Mouse (Mus musculus): ENCODE measurements around the gene Ccdc177. TPM values are rescaled to one million over a fixed set of nuclear protein-coding genes. Genes with fewer than 3 reads are reported as not detected.
A peak's percentile ranks its signal among the peaks of the same experiment; 100 is the strongest.

Ccdc177 gene
- polyA plus RNA-seq, 1 experiment from 2014 or later = 0.06 TPM

DNA sequence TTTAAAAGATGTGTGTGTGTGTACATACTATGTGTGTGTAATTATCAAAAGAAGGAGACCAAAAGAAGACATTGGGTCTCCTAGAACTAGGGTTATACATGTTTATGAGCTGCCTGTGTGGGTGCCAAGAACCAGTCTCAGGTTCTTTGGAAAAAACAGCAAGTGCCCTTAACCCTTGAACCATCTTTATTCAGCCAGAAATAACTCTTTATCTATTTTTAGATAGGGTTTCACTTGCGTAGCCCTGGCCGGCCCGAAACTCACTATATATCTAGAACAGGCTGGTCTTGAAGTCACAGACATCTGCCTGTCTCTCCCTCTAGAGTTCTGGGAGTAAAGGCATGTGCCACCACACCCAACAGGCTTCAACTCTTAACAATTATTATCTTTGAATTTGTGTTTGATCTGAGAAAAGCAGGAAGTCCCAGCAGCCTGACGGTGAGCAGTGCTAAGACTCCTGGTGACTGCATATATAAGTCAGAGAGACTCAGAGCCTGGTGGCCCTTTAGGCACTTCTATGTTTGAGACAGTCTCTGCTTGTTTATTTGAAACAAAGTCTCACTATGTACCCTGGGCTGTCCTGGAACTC lies 15.7 kb upstream of the Ccdc177 start:
- H3K4me2 ChIP-seq (ENCODE audit: low read depth, low read length) = no peak overlapping the region
- H3K27me3 ChIP-seq (ENCODE audit: control insufficient read depth, insufficient read depth, low read depth, low read length) = no peaks in the 10 kb centered on the region
- WGBS = 59% methylated on average over 4 of the region's 4 CpGs
- H3K9ac ChIP-seq (ENCODE audit: low read length) = no peak overlapping the region
- H3K27ac ChIP-seq (ENCODE audit: low read length) = no peak overlapping the region
- H3K9me3 ChIP-seq (ENCODE audit: control insufficient read depth, low read length) = no peaks in the 10 kb centered on the region
- no peak for ATAC-seq (ENCODE audit: low read depth)
- H3K36me3 ChIP-seq (ENCODE audit: control insufficient read depth, insufficient read depth, low read length) = no peaks in the 10 kb centered on the region
- no peak overlapping the region for H3K4me3 ChIP-seq (ENCODE audit: low read length)
- H3K4me1 ChIP-seq (replicated peaks; ENCODE audit: control insufficient read depth, insufficient read depth, low read length) = no peaks in the 10 kb centered on the region

DNA sequence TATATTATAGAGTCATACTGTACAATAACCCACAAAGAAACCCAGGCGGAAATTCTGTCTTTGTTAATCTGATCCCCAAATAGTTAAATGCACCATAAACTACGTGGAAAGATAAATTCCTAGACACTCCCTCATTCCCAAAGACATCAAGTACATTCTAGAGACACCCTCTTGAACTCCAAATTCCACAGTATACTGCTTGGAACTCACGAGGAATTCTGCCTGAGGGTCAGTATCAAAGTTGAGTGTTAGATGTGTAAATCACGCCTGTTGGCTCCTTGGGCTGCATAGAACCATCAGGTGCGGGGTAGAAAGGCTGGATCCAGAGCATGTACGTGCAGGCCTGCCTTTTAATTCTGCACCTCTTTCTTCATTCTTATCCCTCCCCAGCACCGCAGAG lies 14.3 kb upstream of the Ccdc177 start:
- H3K27ac ChIP-seq (ENCODE audit: low read length) = 0 out of 2 replicates have a peak overlapping the region, but pooled peaks have one; percentile 8
- no peaks in the 10 kb centered on the region for H3K36me3 ChIP-seq (ENCODE audit: control insufficient read depth, insufficient read depth, low read length)
- H3K4me3 ChIP-seq (ENCODE audit: low read length) = no peak overlapping the region
- no peak for ATAC-seq (ENCODE audit: low read depth)
- H3K4me2 ChIP-seq (ENCODE audit: low read depth, low read length) = no peak overlapping the region
- WGBS = 38% methylated on average over 7 of the region's 7 CpGs
- no peaks in the 10 kb centered on the region for H3K27me3 ChIP-seq (ENCODE audit: control insufficient read depth, insufficient read depth, low read depth, low read length)
- no peaks in the 10 kb centered on the region for H3K9me3 ChIP-seq (ENCODE audit: control insufficient read depth, low read length)
- no peaks in the 10 kb centered on the region for H3K4me1 ChIP-seq (replicated peaks; ENCODE audit: control insufficient read depth, insufficient read depth, low read length)
- no peak overlapping the region for H3K9ac ChIP-seq (ENCODE audit: low read length)

DNA sequence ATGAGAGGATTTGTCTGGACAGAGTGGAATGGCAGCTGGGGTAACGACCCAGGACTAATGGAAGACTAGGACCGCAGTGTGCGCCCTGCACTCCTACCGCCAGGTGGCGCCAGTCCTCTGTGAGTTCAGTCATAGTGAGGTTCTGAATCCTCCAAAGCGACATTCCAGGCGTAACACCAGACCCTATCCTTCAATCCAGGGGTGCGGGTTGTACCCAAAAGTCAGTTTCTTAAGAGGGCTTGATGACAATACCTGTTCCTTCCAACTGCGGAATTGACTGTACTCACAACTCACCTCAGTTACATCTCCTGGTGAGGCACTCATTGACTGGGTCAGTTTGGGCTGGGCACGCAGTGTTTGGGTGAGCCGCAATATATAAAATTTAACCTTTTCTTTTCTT lies 9.2 kb upstream of the Ccdc177 start:
- Histone ChIP-seq H3K9ac (ENCODE audit: low read length) (no peak overlapping the region), H3K9me3 (ENCODE audit: control insufficient read depth, low read length) (no peaks in the 10 kb centered on the region), H3K4me3 (ENCODE audit: low read length) (no peak overlapping the region), H3K27me3 (ENCODE audit: control insufficient read depth, insufficient read depth, low read depth, low read length) (no peaks in the 10 kb centered on the region), H3K4me1 (replicated peaks; ENCODE audit: control insufficient read depth, insufficient read depth, low read length) (no peaks in the 10 kb centered on the region), H3K36me3 (ENCODE audit: control insufficient read depth, insufficient read depth, low read length) (no peaks in the 10 kb centered on the region), H3K4me2 (ENCODE audit: low read depth, low read length) (no peak overlapping the region; the same call in 1 of the 2 replicates), H3K27ac (ENCODE audit: low read length) (no peak overlapping the region)
- WGBS = 17% methylated on average over 11 of the region's 11 CpGs
- peak; percentile 94 for ATAC-seq (ENCODE audit: low read depth)

DNA sequence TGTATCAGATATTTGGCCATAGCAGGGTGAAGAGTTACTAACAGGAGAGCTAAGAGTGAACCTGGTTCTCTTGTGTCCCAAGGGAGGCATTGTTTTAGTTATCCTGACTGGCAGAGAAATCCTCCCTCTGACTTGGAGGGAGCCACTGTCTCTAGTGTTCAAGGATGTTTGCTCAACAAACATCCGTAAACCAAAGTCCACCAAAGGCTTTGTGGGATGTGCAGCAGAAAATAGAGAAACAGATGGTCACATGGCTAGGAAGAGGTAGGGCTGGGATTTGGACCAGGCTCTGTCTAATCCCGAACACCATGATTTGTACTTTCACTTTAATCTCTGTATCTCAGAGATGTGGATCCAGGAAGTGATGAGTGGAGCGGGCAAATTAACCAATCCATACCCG lies 3.6 kb upstream of the Ccdc177 start:
- no peak for ATAC-seq (ENCODE audit: low read depth)
- no peak overlapping the region for H3K4me3 ChIP-seq (ENCODE audit: low read length)
- WGBS = 46% methylated on average over 4 of the region's 4 CpGs
- H3K36me3 ChIP-seq (ENCODE audit: control insufficient read depth, insufficient read depth, low read length) = no peaks in the 10 kb centered on the region
- no peak overlapping the region for H3K4me2 ChIP-seq (ENCODE audit: low read depth, low read length)
- H3K27ac ChIP-seq (ENCODE audit: low read length) = no peak overlapping the region
- no peaks in the 10 kb centered on the region for H3K9me3 ChIP-seq (ENCODE audit: control insufficient read depth, low read length)
- no peak overlapping the region for H3K9ac ChIP-seq (ENCODE audit: low read length)
- H3K4me1 ChIP-seq (replicated peaks; ENCODE audit: control insufficient read depth, insufficient read depth, low read length) = peaks cover 2% of the 10 kb centered on the region
- peaks cover 28% of the 10 kb centered on the region for H3K27me3 ChIP-seq (ENCODE audit: control insufficient read depth, insufficient read depth, low read depth, low read length)

DNA sequence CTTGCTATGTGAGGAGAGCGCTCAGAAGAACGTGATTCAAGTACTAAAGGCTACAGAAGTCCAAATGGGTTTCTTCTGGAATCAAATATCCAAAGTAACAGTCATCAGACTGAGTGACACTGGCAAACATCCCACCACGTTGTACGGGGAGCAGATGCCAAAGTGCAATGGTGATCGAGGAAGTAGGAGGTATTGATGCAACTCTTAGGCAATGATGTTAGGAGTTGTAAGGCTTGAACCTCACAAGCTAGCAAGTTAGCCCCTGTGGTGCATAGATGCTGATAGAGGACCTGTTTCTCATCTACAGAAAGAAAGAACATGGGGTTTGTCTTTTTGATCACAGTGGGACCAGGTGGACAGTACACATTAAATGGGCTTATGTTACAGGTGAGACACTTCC lies 2.5 kb upstream of the Ccdc177 start:
- WGBS = 69% methylated on average over 5 of the region's 5 CpGs
- H3K27me3 ChIP-seq (ENCODE audit: control insufficient read depth, insufficient read depth, low read depth, low read length) = peaks cover 40% of the 10 kb centered on the region

DNA sequence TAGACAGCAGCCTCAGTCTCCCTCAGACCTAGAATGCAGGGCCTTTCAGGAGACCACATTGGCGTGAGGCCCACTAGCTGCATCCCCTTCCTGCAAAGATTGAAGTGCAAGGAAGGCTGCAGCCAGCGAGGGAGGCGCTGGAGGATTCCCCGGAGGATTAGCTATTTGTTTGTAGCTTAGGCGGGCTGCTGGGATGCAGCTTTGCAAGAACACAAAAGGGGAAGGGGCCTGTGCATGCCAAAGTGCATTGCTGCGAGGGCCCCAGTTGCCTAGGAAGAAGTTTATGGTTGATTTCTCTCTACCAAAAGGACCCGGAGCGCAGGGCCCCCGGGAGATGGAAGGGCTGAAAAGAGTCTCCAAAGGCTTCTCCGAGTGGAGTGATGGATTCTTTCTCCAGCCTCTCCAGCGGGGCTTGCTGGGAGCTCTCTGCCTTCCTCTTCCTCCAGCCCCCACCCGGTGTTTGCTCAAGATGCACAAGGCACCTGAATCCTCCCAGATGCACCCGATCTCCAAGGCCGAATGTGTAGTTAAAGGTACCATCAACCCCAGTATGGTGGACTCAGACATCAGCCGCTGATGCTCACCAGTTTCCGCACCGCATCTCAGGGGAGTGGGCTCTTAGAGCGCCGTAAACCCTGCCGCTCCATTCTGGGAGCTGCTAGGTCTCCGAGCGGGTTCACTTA lies 633 bp downstream of the Ccdc177 start:
- 3% methylated on average over 22 of the region's 22 CpGs for WGBS
- peak overlapping the region; percentile 55 for H3K4me2 ChIP-seq (ENCODE audit: low read depth, low read length)
- H3K4me3 ChIP-seq (ENCODE audit: low read length) = peak overlapping the region; percentile 43
- H3K9me3 ChIP-seq (ENCODE audit: control insufficient read depth, low read length) = no peaks in the 10 kb centered on the region
- no peak for ATAC-seq (ENCODE audit: low read depth)
- H3K36me3 ChIP-seq (ENCODE audit: control insufficient read depth, insufficient read depth, low read length) = no peaks in the 10 kb centered on the region
- H3K27me3 ChIP-seq (ENCODE audit: control insufficient read depth, insufficient read depth, low read depth, low read length) = peaks cover 70% of the 10 kb centered on the region
- H3K9ac ChIP-seq (ENCODE audit: low read length) = no peak overlapping the region
- peaks cover 18% of the 10 kb centered on the region for H3K4me1 ChIP-seq (replicated peaks; ENCODE audit: control insufficient read depth, insufficient read depth, low read length)
- no peak overlapping the region for H3K27ac ChIP-seq (ENCODE audit: low read length)

More for the DNA sequence above, 2.5 kb upstream of the Ccdc177 start:
- Histone ChIP-seq H3K4me3 (ENCODE audit: low read length) (no peak overlapping the region), H3K36me3 (ENCODE audit: control insufficient read depth, insufficient read depth, low read length) (no peaks in the 10 kb centered on the region), H3K4me1 (replicated peaks; ENCODE audit: control insufficient read depth, insufficient read depth, low read length) (peaks cover 10% of the 10 kb centered on the region), H3K9ac (ENCODE audit: low read length) (no peak overlapping the region), H3K4me2 (ENCODE audit: low read depth, low read length) (no peak overlapping the region), H3K27ac (ENCODE audit: low read length) (no peak overlapping the region), H3K9me3 (ENCODE audit: control insufficient read depth, low read length) (no peaks in the 10 kb centered on the region)
- ATAC-seq (ENCODE audit: low read depth) = no peak

DNA sequence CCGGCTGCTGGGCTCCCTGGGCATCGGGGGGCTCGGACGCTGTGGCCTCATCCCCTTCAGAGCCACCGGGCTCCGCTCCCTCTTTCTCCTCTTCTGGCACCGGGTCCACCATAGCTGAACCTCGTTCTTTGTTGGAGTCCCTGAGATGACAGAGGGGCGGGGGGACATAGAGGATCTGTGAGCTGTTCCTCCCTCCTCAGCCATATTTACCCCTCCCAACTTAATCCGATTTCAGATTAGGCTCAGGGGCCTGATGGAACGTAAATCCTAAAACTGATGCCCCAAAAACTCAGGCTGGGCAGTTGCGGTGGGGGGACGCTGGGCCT lies 1.1 kb downstream of the Ccdc177 start:
- Histone ChIP-seq H3K4me2 (ENCODE audit: low read depth, low read length) (peak overlapping the region; percentile 99), H3K4me1 (replicated peaks; ENCODE audit: control insufficient read depth, insufficient read depth, low read length) (peaks cover 18% of the 10 kb centered on the region), H3K4me3 (ENCODE audit: low read length) (peak overlapping the region; percentile 60), H3K9ac (ENCODE audit: low read length) (peak overlapping the region; percentile 47; the same call in 1 of the 2 replicates), H3K27me3 (ENCODE audit: control insufficient read depth, insufficient read depth, low read depth, low read length) (peaks cover 71% of the 10 kb centered on the region), H3K36me3 (ENCODE audit: control insufficient read depth, insufficient read depth, low read length) (no peaks in the 10 kb centered on the region), H3K9me3 (ENCODE audit: control insufficient read depth, low read length) (no peaks in the 10 kb centered on the region), H3K27ac (ENCODE audit: low read length) (no peak overlapping the region)
- no peak for ATAC-seq (ENCODE audit: low read depth)
- 4% methylated on average over 12 of the region's 13 CpGs for WGBS

DNA sequence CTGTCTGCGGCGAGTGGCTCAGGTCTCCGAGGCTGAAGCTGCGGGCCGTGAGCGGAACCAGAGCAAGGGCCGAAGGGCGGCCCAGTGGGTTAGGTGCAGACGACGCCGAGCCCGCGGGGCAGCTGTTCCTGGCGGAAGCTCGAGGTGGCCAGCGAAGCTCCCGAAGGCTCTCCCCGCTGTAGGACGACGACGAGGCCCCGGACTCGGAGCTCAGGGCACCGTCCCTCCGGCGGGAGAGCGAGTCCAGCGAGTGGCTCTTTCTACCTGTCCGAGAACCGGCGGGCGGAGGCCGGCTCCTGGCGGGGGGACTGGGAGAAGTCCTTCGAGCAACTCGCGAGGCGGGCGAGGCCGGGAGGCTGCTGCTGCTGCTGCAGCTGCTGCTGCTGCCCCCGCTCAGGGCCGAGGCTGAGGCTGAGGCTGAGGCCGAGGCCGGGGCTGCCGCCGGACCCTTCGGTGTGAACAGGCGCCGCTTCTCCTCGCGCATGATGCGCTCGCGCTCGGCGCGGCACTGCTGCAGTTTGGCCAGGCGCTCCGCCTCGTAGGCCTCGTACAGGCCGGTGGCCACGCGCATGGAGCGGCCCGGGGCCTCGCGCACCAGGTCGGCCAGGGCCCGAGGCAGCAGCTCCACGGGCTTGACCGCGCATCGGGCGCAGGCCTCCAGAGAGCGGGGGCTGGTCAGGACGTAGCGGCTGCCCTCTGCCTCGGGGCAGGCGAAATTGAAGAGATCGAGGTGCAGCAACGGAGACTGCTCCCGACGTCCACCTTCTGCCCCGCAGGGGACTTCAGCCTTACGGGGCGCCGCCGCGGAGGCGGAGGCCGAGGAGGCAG lies 1.7 kb downstream of the Ccdc177 start:
- H3K9me3 ChIP-seq (ENCODE audit: control insufficient read depth, low read length) = no peaks in the 10 kb centered on the region
- H3K9ac ChIP-seq (ENCODE audit: low read length) = peak overlapping the region; percentile 47; the same call in 1 of the 2 replicates
- peaks cover 71% of the 10 kb centered on the region for H3K27me3 ChIP-seq (ENCODE audit: control insufficient read depth, insufficient read depth, low read depth, low read length)
- peak; percentile 26; the same call in 1 of the 2 replicates for ATAC-seq (ENCODE audit: low read depth)
- H3K36me3 ChIP-seq (ENCODE audit: control insufficient read depth, insufficient read depth, low read length) = no peaks in the 10 kb centered on the region
- no peak overlapping the region for H3K27ac ChIP-seq (ENCODE audit: low read length)
- peaks cover 18% of the 10 kb centered on the region for H3K4me1 ChIP-seq (replicated peaks; ENCODE audit: control insufficient read depth, insufficient read depth, low read length)
- peak overlapping the region; percentile 60 for H3K4me3 ChIP-seq (ENCODE audit: low read length)
- WGBS = 2% methylated on average over 77 of the region's 92 CpGs
- H3K4me2 ChIP-seq (ENCODE audit: low read depth, low read length) = peak overlapping the region; percentile 99
